Mouse (Mus musculus) heart, postnatal 0 days (tissue): ENCODE results near the gene Sipa1l3.

ENCODE experiments used
- CTCF ChIP-seq: IDR thresholded peaks from 2 replicates; pipeline ENCODE4 v1.5.1; 2016; ENCODE audit warnings: antibody characterized with exemption, control low read depth, low read depth
- EP300 ChIP-seq: IDR thresholded peaks from 2 replicates; pipeline ENCODE4 v1.6.1; 2016; ENCODE audit warnings: antibody characterized with exemption, low read depth

DNA sequence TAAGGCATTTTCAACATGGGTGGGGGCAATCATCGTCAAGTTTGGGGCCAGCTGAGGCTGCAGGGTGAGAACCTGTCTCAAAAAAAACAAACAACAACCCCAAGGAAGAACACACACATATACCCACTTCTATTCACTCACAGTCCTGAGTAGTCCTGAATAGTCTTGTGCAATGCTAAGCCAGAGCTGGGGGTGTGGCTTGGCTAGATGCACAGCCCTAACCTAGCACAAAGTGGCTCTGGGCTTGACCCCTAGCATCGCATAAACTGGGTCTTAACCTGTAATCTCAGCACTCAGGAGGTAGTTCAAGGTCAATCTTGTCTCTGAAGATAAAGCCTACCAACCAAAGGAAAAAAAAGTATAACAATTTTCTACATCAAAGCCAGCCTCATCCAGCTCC lies 101.5 kb downstream of the Sipa1l3 start:
- TF ChIP-seq CTCF = no peak
- no peak for TF ChIP-seq EP300
